Mouse (Mus musculus) embryonic fibroblast, embryonic 13.5 days (primary cell): ENCODE data around the gene Adgrg3.

ENCODE experiments used
- CTCF ChIP-seq: IDR thresholded peaks from 2 replicates; pipeline ENCODE4 v1.5.1; 2011; ENCODE audit warnings: mild to moderate bottlenecking, control low read depth, low read length, moderate library complexity, borderline replicate concordance; ENCODE audit not compliant: insufficient read depth
- POLR2A ChIP-seq: IDR thresholded peaks from 2 replicates; pipeline ENCODE4 v1.6.1; 2011; ENCODE audit warnings: low read depth, mild to moderate bottlenecking, control low read depth, low read length, moderate library complexity

GRCm38 (mm10) chr8:95037106-95037925 is 19.8 kb downstream of the Adgrg3 start:
- TF ChIP-seq CTCF (no peak), POLR2A (no peak)
